Mouse (Mus musculus) 416B (cell line): Measurements from ENCODE around the gene Tepp.

Experiments used
- DNase-seq: peaks from one replicate; pipeline ENCODE4 v3.0.0; 2011; ENCODE audit warnings: low read depth

Gene Tepp

DNA sequence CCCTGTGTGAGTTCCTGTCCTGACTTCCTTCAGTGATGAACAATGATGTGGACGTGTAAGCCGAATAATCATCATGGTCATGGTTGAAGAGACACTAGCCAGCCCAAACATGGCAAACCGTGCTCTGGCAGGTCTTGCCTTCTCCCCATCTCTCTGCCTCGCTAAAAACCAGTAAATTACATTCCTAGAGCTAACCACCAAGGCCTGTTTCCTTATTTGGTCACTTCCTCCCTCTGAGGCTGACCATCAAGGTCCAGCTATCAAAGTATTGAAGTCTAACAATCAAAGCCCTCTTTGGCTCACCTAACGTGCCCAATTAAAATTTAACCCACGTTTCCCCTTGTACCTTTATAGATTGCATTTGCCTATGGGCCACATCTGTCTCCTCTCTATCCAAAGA lies 51.9 kb downstream of the Tepp start:
- DNase-seq, result peak; percentile 10

- peak; percentile 10 for DNase-seq
These were observed 53.5 kb downstream of the Tepp start for GRCm38 (mm10) chr8:95363849-95364248.

GRCm38 (mm10) chr8:95369581-95370326 lies 59.4 kb downstream of the Tepp start:
- no peak for DNase-seq

GRCm38 (mm10) chr8:95373389-95374002 lies 63.1 kb downstream of the Tepp start:
- no peak for DNase-seq

- DNase-seq, result no peak
These were observed 64.1 kb downstream of the Tepp start for GRCm38 (mm10) chr8:95374429-95374828.

GRCm38 (mm10) chr8:95375374-95375930 lies 65.1 kb downstream of the Tepp start:
- no peak for DNase-seq
